Mouse (Mus musculus) forebrain, embryonic 11.5 days (tissue): Measurements from ENCODE around the gene Gpx2. TPM values are rescaled to one million over a fixed set of nuclear protein-coding genes. Genes with fewer than 3 reads are reported as not detected.

Experiments used
- ATAC-seq: fragments of 200-750 bp; cut with Nextera tagmentation; replicated peaks from 2 replicates; pipeline ENCODE4 v1.8.0; 2017; ENCODE audit warnings: moderate TSS enrichment; ENCODE audit not compliant: low FRiP score
- DNase-seq: peaks from one replicate; pipeline ENCODE4 v3.0.0-alpha.2; 2017; ENCODE audit warnings: low spot score
- H3K27ac ChIP-seq: fragments of 300-500 bp; sonication (generic); 2 replicates; pipeline ENCODE4 v1.5.1; 2014; ENCODE audit warnings: low read depth, low read length
- H3K27me3 ChIP-seq: fragments of 300-500 bp; sonication (generic); 2 replicates; pipeline ENCODE4 v1.6.1; 2014; ENCODE audit warnings: mild to moderate bottlenecking, low read length, mixed read lengths; ENCODE audit not compliant: control insufficient read depth, insufficient read depth
- H3K36me3 ChIP-seq: fragments of 300-500 bp; sonication (generic); 2 replicates; pipeline ENCODE4 v1.6.1; 2014; ENCODE audit warnings: mild to moderate bottlenecking, low read length, moderate library complexity, mixed read lengths; ENCODE audit not compliant: control insufficient read depth, insufficient read depth
- H3K4me1 ChIP-seq: fragments of 300-500 bp; sonication (generic); replicated peaks from 2 replicates; pipeline ENCODE4 v1.6.1; 2014; ENCODE audit warnings: low read length, mixed read lengths; ENCODE audit not compliant: control insufficient read depth, insufficient read depth
- H3K4me2 ChIP-seq: fragments of 300-500 bp; sonication (generic); 2 replicates; pipeline ENCODE4 v1.6.1; 2014; ENCODE audit warnings: low read depth, mild to moderate bottlenecking, low read length, moderate library complexity, mixed read lengths; ENCODE audit not compliant: severe bottlenecking
- H3K4me3 ChIP-seq: fragments of 300-500 bp; sonication (generic); 2 replicates; pipeline ENCODE4 v1.5.1; 2014; ENCODE audit warnings: low read depth, low read length
- H3K9ac ChIP-seq: fragments of 300-500 bp; sonication (generic); 2 replicates; pipeline ENCODE4 v1.6.1; 2014; ENCODE audit warnings: low read length
- H3K9me3 ChIP-seq: fragments of 300-500 bp; sonication (generic); 2 replicates; pipeline ENCODE4 v1.6.1; 2016; ENCODE audit warnings: low read length, mixed read lengths; ENCODE audit not compliant: control insufficient read depth
- WGBS: fragments of 180-500 bp; shearing (Covaris S2); extraction: QIAGEN DNeasy Blood & Tissue Kit; methylation state at CpG from one replicate; pipeline ENCODE4 v1.1.7; 2014; 5-methylcytosine and 5-hydroxymethylcytosine counted together
- polyA plus RNA-seq: library from polyadenylated mRNA; unstranded; fragments of >200 nt; fragmentation: Nextera tagmentation; extraction: Ambion mirVana; gene quantifications from 2 replicates; pipeline ENCODE4 v1.2.1, GENCODE M21; 2014

The Gpx2 gene
- 0.20 TPM in 1 of 2 replicates, not detected in the other for polyA plus RNA-seq

GRCm38 (mm10) chr12:76795350-76795749 is at the start of gene Gpx2:
Gene Gpx2, minus strand, starts transcription at chr12:76795554.
- Histone ChIP-seq H3K4me2 (no peak within 1 kb of the TSS), H3K4me3 (no peak within 1 kb of the TSS), H3K9me3 (no peaks in the 10 kb centered on the region), H3K9ac (no peak within 1 kb of the TSS), H3K27ac (no peak within 1 kb of the TSS), H3K27me3 (no peaks in the 10 kb centered on the region), H3K36me3 (no peaks in the 10 kb centered on the region), H3K4me1 (no peaks in the 10 kb centered on the region)
- 81% methylated on average over 5 of the region's 5 CpGs for WGBS
- DNase-seq = no peak
- no peak for ATAC-seq

GRCm38 (mm10) chr12:76844346-76845061 is 49.1 kb upstream of the Gpx2 start:
- Histone ChIP-seq H3K9ac (no peak overlapping the region), H3K9me3 (no peaks in the 10 kb centered on the region), H3K36me3 (no peaks in the 10 kb centered on the region), H3K27me3 (no peaks in the 10 kb centered on the region), H3K4me3 (no peak overlapping the region), H3K27ac (no peak overlapping the region), H3K4me2 (no peak overlapping the region), H3K4me1 (no peaks in the 10 kb centered on the region)
- ATAC-seq = no peak
- DNase-seq = no peak
- 93% methylated on average over 15 of the region's 15 CpGs for WGBS

GRCm38 (mm10) chr12:76840081-76840480 is 44.7 kb upstream of the Gpx2 start:
- H3K9ac ChIP-seq = no peak overlapping the region

GRCm38 (mm10) chr12:76839298-76839697 is 43.9 kb upstream of the Gpx2 start:
- Histone ChIP-seq H3K4me3 (no peak overlapping the region), H3K27ac (no peak overlapping the region), H3K4me2 (no peak overlapping the region), H3K9ac (no peak overlapping the region), H3K4me1 (no peaks in the 10 kb centered on the region; the same call in 1 of the 2 replicates), H3K27me3 (no peaks in the 10 kb centered on the region), H3K9me3 (no peaks in the 10 kb centered on the region), H3K36me3 (no peaks in the 10 kb centered on the region)
- no peak for DNase-seq
- no peak for ATAC-seq
- WGBS = 95% methylated on average over 4 of the region's 4 CpGs

More at GRCm38 (mm10) chr12:76840081-76840480, 44.7 kb upstream of the Gpx2 start:
- no peak for ATAC-seq
- no peaks in the 10 kb centered on the region for H3K9me3 ChIP-seq
- H3K4me1 ChIP-seq = no peaks in the 10 kb centered on the region; the same call in 1 of the 2 replicates
- H3K4me2 ChIP-seq = no peak overlapping the region
- no peak for DNase-seq
- no peak overlapping the region for H3K4me3 ChIP-seq
- no peaks in the 10 kb centered on the region for H3K36me3 ChIP-seq
- H3K27ac ChIP-seq = no peak overlapping the region
- H3K27me3 ChIP-seq = no peaks in the 10 kb centered on the region
- 82% methylated on average over 6 of the region's 6 CpGs for WGBS

- 14% methylated on average over 21 of the region's 21 CpGs for WGBS
- peak overlapping the region; percentile 72 for H3K4me2 ChIP-seq
- peak overlapping the region; percentile 68 for H3K4me3 ChIP-seq
- no peaks in the 10 kb centered on the region for H3K27me3 ChIP-seq
- H3K9me3 ChIP-seq = no peaks in the 10 kb centered on the region
- H3K4me1 ChIP-seq = no peaks in the 10 kb centered on the region; the same call in 1 of the 2 replicates
- H3K36me3 ChIP-seq = no peaks in the 10 kb centered on the region
- DNase-seq = no peak
- ATAC-seq = no peak
- H3K9ac ChIP-seq = peak overlapping the region; percentile 75
- H3K27ac ChIP-seq = no peak overlapping the region
Measured at GRCm38 (mm10) chr12:76837844-76838650, 42.7 kb upstream of the Gpx2 start.

- Histone ChIP-seq H3K4me3 (peak overlapping the region; percentile 68), H3K9me3 (no peaks in the 10 kb centered on the region), H3K9ac (peak overlapping the region; percentile 75), H3K36me3 (no peaks in the 10 kb centered on the region), H3K27me3 (no peaks in the 10 kb centered on the region), H3K4me2 (peak overlapping the region; percentile 72), H3K4me1 (no peaks in the 10 kb centered on the region; the same call in 1 of the 2 replicates), H3K27ac (no peak overlapping the region)
- WGBS = under 1% methylated on average over 43 of the region's 43 CpGs
- ATAC-seq (peak; percentile 99), DNase-seq (peak; percentile 97)
Measured at GRCm38 (mm10) chr12:76837101-76837843, 41.9 kb upstream of the Gpx2 start.

GRCm38 (mm10) chr12:76832704-76833103 is 37.4 kb upstream of the Gpx2 start:
- WGBS = 3% methylated on average over 3 of the region's 3 CpGs
- Histone ChIP-seq H3K9ac (no peak overlapping the region), H3K27me3 (no peaks in the 10 kb centered on the region), H3K36me3 (no peaks in the 10 kb centered on the region), H3K4me3 (no peak overlapping the region), H3K4me2 (no peak overlapping the region), H3K9me3 (no peaks in the 10 kb centered on the region), H3K27ac (no peak overlapping the region), H3K4me1 (no peaks in the 10 kb centered on the region)
- ATAC-seq (no peak), DNase-seq (peak; percentile 65)

- Histone ChIP-seq H3K4me1 (peaks cover 10% of the 10 kb centered on the region), H3K9me3 (no peaks in the 10 kb centered on the region), H3K9ac (no peak overlapping the region), H3K27ac (no peak overlapping the region), H3K36me3 (no peaks in the 10 kb centered on the region), H3K4me3 (no peak overlapping the region), H3K4me2 (no peak overlapping the region), H3K27me3 (peaks cover 20% of the 10 kb centered on the region)
- WGBS = 60% methylated on average over 4 of the region's 4 CpGs
- ATAC-seq (no peak), DNase-seq (no peak)
Measured at GRCm38 (mm10) chr12:76825283-76825682, 29.9 kb upstream of the Gpx2 start.
